Mouse (Mus musculus): ENCODE results near the gene Klk1b11. TPM values are rescaled to one million over a fixed set of nuclear protein-coding genes. Genes with fewer than 3 reads are reported as not detected.
"Not testable (repeated sequence)": the region's sequence is repeated elsewhere in the genome, so short reads cannot be mapped to it uniquely, and the experiment has no call there.

Gene Klk1b11
- polyA plus RNA-seq (2015; fragmentation: Nextera tagmentation; extraction: Ambion mirVana) = not detected in 2 replicates

- not testable (repeated sequence) for H3K4me3 ChIP-seq; H3K9ac ChIP-seq; H3K27ac ChIP-seq; H3K36me3 ChIP-seq (ENCODE audit: poor library complexity, severe bottlenecking); H3K4me2 ChIP-seq; ATAC-seq; H3K4me1 ChIP-seq; H3K27me3 ChIP-seq; H3K9me3 ChIP-seq (replicated peaks)
- 87% methylated on average over 4 of the region's 4 CpGs for WGBS
Observed at GRCm38 (mm10) chr7:43995577-43995976, at the start of gene Klk1b11. Gene Klk1b11, plus strand, starts transcription at chr7:43995877.

- ATAC-seq = no peak
- no peak within 1 kb of the TSS for H3K9ac ChIP-seq
- H3K4me2 ChIP-seq = no peak within 1 kb of the TSS
- H3K27me3 ChIP-seq = no peaks in the 10 kb centered on the region
- no peaks in the 10 kb centered on the region for H3K4me1 ChIP-seq
- WGBS = 85% methylated on average over 2 of the region's 2 CpGs
- no peak within 1 kb of the TSS for H3K4me3 ChIP-seq
- H3K27ac ChIP-seq = no peak within 1 kb of the TSS
- no peaks in the 10 kb centered on the region for H3K36me3 ChIP-seq (ENCODE audit: poor library complexity, severe bottlenecking)
- H3K9me3 ChIP-seq (replicated peaks) = no peaks in the 10 kb centered on the region
Observed at GRCm38 (mm10) chr7:43950364-43950763, 45.3 kb upstream of the Klk1b11 start, which contains the start of gene Klk1b8. Gene Klk1b8, plus strand, starts transcription at chr7:43950664.

- H3K4me2 ChIP-seq = no peak overlapping the region
- WGBS = 80% methylated on average over 4 of the region's 4 CpGs
Observed at GRCm38 (mm10) chr7:43952703-43953102, 43.0 kb upstream of the Klk1b11 start.

GRCm38 (mm10) chr7:43966451-43966850, 29.2 kb upstream of the Klk1b11 start, which contains the start of gene Klk1b1:
Gene Klk1b1, plus strand, starts transcription at chr7:43966751.
- H3K4me1 ChIP-seq = no peaks in the 10 kb centered on the region
- H3K27me3 ChIP-seq = no peaks in the 10 kb centered on the region
- no peak for ATAC-seq
- no peak within 1 kb of the TSS for H3K4me3 ChIP-seq
- H3K9ac ChIP-seq = no peak within 1 kb of the TSS
- H3K9me3 ChIP-seq (replicated peaks) = no peaks in the 10 kb centered on the region
- H3K4me2 ChIP-seq = no peak within 1 kb of the TSS
- H3K36me3 ChIP-seq (ENCODE audit: poor library complexity, severe bottlenecking) = no peaks in the 10 kb centered on the region
- WGBS = 72% methylated on average over 3 of the region's 3 CpGs
- H3K27ac ChIP-seq = no peak within 1 kb of the TSS

More at GRCm38 (mm10) chr7:43952703-43953102, 43.0 kb upstream of the Klk1b11 start:
- H3K9ac ChIP-seq = no peak overlapping the region
- H3K4me3 ChIP-seq = no peak overlapping the region
- no peaks in the 10 kb centered on the region for H3K9me3 ChIP-seq (replicated peaks)
- H3K4me1 ChIP-seq = no peaks in the 10 kb centered on the region
- H3K36me3 ChIP-seq (ENCODE audit: poor library complexity, severe bottlenecking) = no peaks in the 10 kb centered on the region
- no peaks in the 10 kb centered on the region for H3K27me3 ChIP-seq
- H3K27ac ChIP-seq = no peak overlapping the region
- no peak for ATAC-seq

GRCm38 (mm10) chr7:43967058-43967457, 28.6 kb upstream of the Klk1b11 start:
- H3K9me3 ChIP-seq (replicated peaks) = no peaks in the 10 kb centered on the region
- WGBS = 89% methylated on average over 3 of the region's 3 CpGs
- no peak overlapping the region for H3K4me3 ChIP-seq
- no peak overlapping the region for H3K9ac ChIP-seq
- H3K27me3 ChIP-seq = no peaks in the 10 kb centered on the region
- H3K36me3 ChIP-seq (ENCODE audit: poor library complexity, severe bottlenecking) = no peaks in the 10 kb centered on the region
- no peak overlapping the region for H3K4me2 ChIP-seq
- H3K4me1 ChIP-seq = no peaks in the 10 kb centered on the region
- H3K27ac ChIP-seq = no peak overlapping the region
- no peak for ATAC-seq

GRCm38 (mm10) chr7:43967612-43968011, 28.1 kb upstream of the Klk1b11 start:
- H3K27ac ChIP-seq = no peak overlapping the region
- no peaks in the 10 kb centered on the region for H3K36me3 ChIP-seq (ENCODE audit: poor library complexity, severe bottlenecking)
- no peaks in the 10 kb centered on the region for H3K27me3 ChIP-seq
- no peak overlapping the region for H3K4me2 ChIP-seq
- H3K9me3 ChIP-seq (replicated peaks) = no peaks in the 10 kb centered on the region
- H3K9ac ChIP-seq = no peak overlapping the region
- 85% methylated on average over 2 of the region's 2 CpGs for WGBS
- ATAC-seq = no peak
- H3K4me3 ChIP-seq = no peak overlapping the region
- no peaks in the 10 kb centered on the region for H3K4me1 ChIP-seq

GRCm38 (mm10) chr7:43975761-43976160, 19.9 kb upstream of the Klk1b11 start, which contains the start of gene Klk1b9:
Gene Klk1b9, plus strand, starts transcription at chr7:43976061.
- ATAC-seq = not testable (repeated sequence)

GRCm38 (mm10) chr7:43985657-43986056, 10.0 kb upstream of the Klk1b11 start:
- Histone ChIP-seq H3K27ac (no peak overlapping the region), H3K9ac (no peak overlapping the region), H3K4me2 (no peak overlapping the region), H3K9me3 (replicated peaks) (no peaks in the 10 kb centered on the region), H3K4me1 (no peaks in the 10 kb centered on the region), H3K4me3 (no peak overlapping the region), H3K36me3 (ENCODE audit: poor library complexity, severe bottlenecking) (no peaks in the 10 kb centered on the region), H3K27me3 (no peaks in the 10 kb centered on the region)
- ATAC-seq = no peak

More at GRCm38 (mm10) chr7:43975761-43976160, 19.9 kb upstream of the Klk1b11 start, which contains the start of gene Klk1b9:
- H3K4me1 ChIP-seq; H3K9me3 ChIP-seq (replicated peaks); H3K9ac ChIP-seq; H3K27me3 ChIP-seq; H3K36me3 ChIP-seq (ENCODE audit: poor library complexity, severe bottlenecking); H3K4me3 ChIP-seq; H3K27ac ChIP-seq; H3K4me2 ChIP-seq: not testable (repeated sequence)
- 84% methylated on average over 1 of the region's 1 CpGs for WGBS

GRCm38 (mm10) chr7:43994821-43995220, 856 bp upstream of the Klk1b11 start:
- not testable (repeated sequence) for H3K9me3 ChIP-seq (replicated peaks); H3K36me3 ChIP-seq (ENCODE audit: poor library complexity, severe bottlenecking); H3K4me3 ChIP-seq; H3K4me1 ChIP-seq; H3K27me3 ChIP-seq; H3K27ac ChIP-seq; ATAC-seq; H3K4me2 ChIP-seq; H3K9ac ChIP-seq
- 69% methylated on average over 1 of the region's 1 CpGs for WGBS

- Histone ChIP-seq H3K27me3 (no peaks in the 10 kb centered on the region), H3K4me2 (no peak overlapping the region), H3K36me3 (ENCODE audit: poor library complexity, severe bottlenecking) (no peaks in the 10 kb centered on the region), H3K4me3 (no peak overlapping the region), H3K27ac (no peak overlapping the region), H3K9ac (no peak overlapping the region), H3K9me3 (replicated peaks) (no peaks in the 10 kb centered on the region), H3K4me1 (no peaks in the 10 kb centered on the region)
- ATAC-seq = no peak
Observed at GRCm38 (mm10) chr7:44004847-44005246, 9.2 kb downstream of the Klk1b11 start.

- H3K27me3 ChIP-seq; H3K9ac ChIP-seq; H3K4me1 ChIP-seq; H3K27ac ChIP-seq; ATAC-seq; H3K9me3 ChIP-seq (replicated peaks); H3K4me3 ChIP-seq; H3K36me3 ChIP-seq (ENCODE audit: poor library complexity, severe bottlenecking); H3K4me2 ChIP-seq: not testable (repeated sequence)
Observed at GRCm38 (mm10) chr7:44011868-44012267, 16.2 kb downstream of the Klk1b11 start, which contains the start of gene Klk1b26. Gene Klk1b26, plus strand, starts transcription at chr7:44012168.

- not testable (repeated sequence) for H3K27ac ChIP-seq; H3K4me2 ChIP-seq; H3K27me3 ChIP-seq; H3K36me3 ChIP-seq (ENCODE audit: poor library complexity, severe bottlenecking); H3K9ac ChIP-seq; H3K4me3 ChIP-seq; ATAC-seq; H3K4me1 ChIP-seq; H3K9me3 ChIP-seq (replicated peaks)
- 81% methylated on average over 6 of the region's 6 CpGs for WGBS
Observed at GRCm38 (mm10) chr7:44014666-44015065, 19.0 kb downstream of the Klk1b11 start.

- H3K4me2 ChIP-seq = no peak overlapping the region
- no peak overlapping the region for H3K9ac ChIP-seq
- H3K27me3 ChIP-seq = no peaks in the 10 kb centered on the region
- H3K4me3 ChIP-seq = no peak overlapping the region
- no peak for ATAC-seq
- H3K4me1 ChIP-seq = no peaks in the 10 kb centered on the region
- H3K36me3 ChIP-seq (ENCODE audit: poor library complexity, severe bottlenecking) = no peaks in the 10 kb centered on the region
- WGBS = 90% methylated on average over 5 of the region's 5 CpGs
- H3K9me3 ChIP-seq (replicated peaks) = no peaks in the 10 kb centered on the region
- H3K27ac ChIP-seq = no peak overlapping the region
Observed at GRCm38 (mm10) chr7:44015071-44015470, 19.4 kb downstream of the Klk1b11 start.
